Mouse (Mus musculus): ENCODE data around the gene Olfr1087.
"Not testable (repeated sequence)": the region's sequence is repeated elsewhere in the genome, so short reads cannot be mapped to it uniquely, and the experiment has no call there.

Olfr1087 gene

DNA sequence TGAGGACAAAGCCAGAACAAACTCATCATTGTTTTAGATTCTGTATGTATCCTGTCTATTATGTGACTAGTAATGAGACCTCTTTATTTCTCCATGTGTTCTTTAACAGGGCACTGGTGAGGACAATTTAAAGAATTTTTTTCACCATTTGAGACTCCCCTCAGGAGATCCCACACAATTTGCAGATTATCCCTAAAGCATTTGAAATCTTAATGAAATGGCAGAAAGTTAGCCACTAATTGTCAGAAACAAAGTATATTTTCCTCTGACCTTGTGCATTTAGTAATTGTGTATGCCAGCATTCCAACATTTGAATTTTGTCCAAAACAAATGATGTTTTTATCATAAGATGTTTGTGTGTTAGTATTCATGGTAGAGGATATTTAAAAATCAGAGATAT is at the start of gene Olfr1087:
TSS of gene Olfr1087 (minus strand) at position 101 of the 400 bp plus-strand sequence.
- no peak for DNase-seq (ENCODE audit: low read depth, low spot score)

DNA sequence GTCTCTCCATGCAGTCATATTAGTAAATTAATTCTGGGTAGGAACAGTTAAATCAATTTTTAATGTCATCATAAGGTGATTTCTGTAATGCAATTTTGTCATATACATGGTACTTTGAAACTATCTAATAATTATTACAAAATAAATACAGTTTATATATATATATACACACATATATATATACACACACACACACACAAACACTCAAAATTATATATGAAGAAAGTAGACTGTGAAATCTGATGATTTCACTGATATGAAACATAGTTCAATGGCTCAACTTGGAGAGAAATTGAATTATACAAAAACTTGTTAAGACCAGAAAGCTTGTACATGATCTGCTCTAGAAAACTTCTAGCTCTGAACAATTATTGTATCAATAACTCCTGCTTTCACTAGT is 35.4 kb upstream of the Olfr1087 start, which contains the start of gene Olfr1089:
TSS of gene Olfr1089 (minus strand) at position 101 of the 400 bp plus-strand sequence.
- DNase-seq (ENCODE audit: low read depth, low spot score): no peak

DNA sequence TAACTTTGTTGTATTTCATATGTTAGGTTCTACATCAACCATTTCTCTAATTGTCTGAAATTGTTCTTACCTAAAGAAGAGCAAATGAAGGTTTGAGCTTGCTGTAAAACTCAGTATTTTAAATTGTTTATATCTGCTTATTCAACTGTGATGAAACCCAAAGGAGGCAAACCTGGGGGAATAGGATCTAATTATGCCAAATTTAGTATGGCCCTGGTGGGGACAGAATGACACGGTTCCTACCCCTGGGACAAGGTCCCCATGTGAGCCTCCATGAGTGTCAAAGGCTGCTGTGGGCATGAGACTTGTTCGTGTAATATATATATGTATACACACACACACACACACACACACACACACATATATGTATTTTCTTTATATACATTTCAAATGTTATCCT is 18.2 kb downstream of the Olfr1087 start, which contains the start of gene Olfr1086:
TSS of gene Olfr1086 (minus strand) at position 101 of the 400 bp plus-strand sequence.
- DNase-seq (ENCODE audit: low read depth, low spot score): no peak

DNA sequence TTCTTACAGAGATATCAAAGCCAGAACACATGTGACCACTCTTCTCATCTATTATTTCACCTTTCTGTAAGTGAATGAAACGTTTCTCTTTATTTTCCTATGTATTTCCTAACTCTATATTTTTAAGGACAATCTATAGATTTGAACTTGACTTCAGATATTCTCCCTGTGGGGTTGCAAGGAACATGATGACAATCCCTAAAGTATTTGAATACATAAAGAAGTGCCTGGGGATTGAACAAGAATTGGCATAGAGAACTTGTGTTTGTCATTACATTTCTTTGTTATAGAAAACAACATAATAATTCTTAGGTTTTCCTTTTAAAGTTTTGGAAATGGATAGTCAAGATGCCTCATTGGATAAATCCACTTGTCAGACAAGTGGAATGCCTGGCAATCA is 36.3 kb downstream of the Olfr1087 start, which contains the start of gene Olfr1085:
TSS of gene Olfr1085 (minus strand) at position 101 of the 400 bp plus-strand sequence.
- no peak for DNase-seq (ENCODE audit: low read depth, low spot score)

DNA sequence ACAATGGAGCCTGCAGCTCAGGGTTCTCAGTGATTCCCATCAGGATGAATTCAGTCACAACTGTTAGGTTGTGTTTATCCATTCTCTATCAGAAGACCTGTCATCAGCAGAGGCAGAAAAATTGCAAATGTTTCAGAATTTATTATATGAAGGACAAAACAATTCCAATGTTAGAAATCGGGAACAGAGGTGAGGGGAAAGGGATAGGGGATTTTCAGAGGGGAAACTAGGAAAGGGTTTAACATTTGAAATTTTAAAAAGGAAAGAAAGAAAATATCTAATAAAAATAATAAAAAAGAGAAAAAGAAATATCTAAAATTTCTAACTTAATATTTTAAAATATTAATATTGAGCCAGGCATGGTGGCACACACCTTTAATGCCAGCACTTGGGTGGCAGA is 58.6 kb downstream of the Olfr1087 start, which contains the start of gene Olfr1084:
TSS of gene Olfr1084 (minus strand) at position 101 of the 400 bp plus-strand sequence.
- DNase-seq (ENCODE audit: low read depth, low spot score): not testable (repeated sequence)

All from brain, adult 2 months (tissue).